Mouse (Mus musculus): ENCODE data around the gene Adamts2.

Adamts2 gene

DNA sequence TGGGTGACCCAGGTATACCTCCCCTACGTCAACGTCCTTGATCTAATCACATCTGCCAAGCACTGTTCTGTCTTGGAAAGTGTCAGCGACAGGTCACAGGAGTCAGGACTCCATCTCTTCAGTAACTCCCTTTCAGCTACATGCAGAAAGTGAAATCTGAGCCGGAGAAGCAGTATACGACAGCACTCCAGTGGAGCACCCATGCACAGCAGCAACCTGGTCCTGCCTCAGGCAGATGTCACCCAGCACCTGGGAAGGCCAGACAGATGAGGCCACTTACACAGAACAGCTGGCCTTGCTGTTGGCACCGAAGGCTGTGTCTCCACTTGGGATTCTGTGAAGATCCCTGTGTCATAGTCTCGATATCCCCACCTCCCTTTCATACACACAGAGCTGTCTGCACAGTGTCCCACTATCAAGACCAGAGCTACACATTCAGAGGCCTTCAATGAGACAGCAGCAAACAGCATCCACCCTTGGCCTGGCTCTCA, 70.0 kb downstream of the Adamts2 start:
- no peak for DNase-seq (ENCODE audit: low read depth, low spot score)

DNA sequence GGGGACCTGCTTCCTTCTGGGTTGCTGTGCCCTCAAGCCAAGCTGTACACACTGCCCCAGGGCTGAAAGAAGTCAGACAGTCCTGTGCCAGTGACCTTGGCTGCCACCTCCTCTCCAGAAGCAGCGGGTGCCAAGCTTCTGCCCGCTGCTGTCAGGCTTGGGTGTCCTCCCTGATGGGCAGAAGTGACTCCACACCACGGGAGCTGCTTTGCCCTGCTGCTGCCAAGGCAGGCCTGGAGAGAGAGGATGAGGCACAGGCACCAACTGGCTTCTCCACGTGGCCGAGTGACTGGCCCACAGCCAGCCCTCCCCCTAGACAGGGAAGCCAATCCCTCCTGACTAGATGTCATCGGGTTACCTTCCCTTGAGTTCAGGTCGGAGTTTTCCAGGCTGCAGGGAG, 71.0 kb downstream of the Adamts2 start:
- DNase-seq (ENCODE audit: low read depth, low spot score) = no peak

DNA sequence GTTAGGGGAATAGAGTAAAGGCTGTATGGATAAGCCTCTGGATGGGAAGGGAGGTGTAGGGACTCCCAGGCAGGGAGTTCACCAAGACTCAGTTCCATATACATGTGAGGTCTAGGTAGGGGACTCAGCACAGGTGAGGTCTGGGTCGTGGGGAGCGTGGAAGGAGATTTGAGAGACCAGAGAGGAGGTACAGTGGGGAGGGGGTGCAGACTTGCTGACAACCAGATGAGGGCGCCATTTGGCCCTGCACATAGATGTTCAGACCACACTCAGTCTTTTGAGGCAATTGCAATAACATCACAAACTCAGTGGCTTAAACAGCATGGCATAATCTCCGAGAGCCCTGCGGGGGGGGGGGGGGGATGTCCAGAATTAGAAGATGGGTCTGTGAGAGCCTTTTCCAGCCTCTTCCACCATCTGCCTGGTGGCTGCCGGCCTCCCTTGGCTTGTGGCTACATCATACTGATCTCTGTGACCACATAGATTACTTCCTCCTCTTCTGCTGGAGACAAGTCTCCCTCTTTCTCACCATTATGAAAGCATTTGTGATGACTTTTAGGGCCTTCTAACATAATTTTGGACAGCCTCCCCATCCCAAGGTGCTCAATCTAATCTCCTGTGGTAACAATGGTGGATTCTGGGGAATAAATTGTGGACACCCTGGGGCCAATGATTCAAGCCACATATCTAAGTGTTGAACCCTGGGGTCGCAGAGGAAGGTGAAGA, 71.8 kb downstream of the Adamts2 start:
- no peak for DNase-seq (ENCODE audit: low read depth, low spot score)

DNA sequence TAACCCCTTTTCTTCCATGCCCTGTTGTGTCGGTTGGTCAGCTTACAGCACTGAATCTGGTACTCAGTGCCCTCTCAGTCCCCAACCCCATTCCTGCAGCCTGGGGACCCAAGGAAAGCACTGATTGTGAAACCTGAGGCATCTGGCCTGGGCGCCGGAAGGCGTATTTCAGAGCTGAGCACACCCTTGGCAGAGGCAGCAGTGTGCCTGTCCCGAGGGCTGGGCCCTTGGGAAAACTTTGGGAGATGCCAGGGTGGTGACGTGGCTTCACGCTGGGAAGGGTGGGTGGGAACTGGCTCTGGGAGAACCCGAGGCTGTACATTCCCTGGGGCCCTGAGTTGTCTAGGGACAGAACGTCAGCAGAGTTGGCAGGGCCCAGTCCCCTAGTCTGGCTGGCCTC, 72.5 kb downstream of the Adamts2 start:
- DNase-seq (ENCODE audit: low read depth, low spot score) = no peak

DNA sequence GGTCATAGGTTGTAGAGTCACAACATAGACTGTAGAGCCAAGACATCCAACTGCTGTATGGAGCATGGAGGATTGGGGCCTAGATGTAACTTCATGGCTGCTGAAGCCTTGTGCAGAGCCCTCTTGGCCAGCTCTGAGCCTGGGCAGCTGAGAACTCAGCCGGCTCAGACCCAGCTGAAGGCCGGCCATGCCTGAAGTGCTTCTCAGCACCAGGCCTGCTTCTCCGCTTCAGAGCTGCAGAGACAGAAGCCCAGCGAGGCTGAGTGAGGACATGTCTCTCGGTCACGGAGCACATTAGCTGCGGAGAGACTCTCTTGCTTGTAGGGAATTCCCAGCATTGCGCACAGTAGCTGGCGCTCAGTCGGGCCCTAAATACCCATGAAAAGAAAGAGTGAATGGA, 76.8 kb downstream of the Adamts2 start:
- DNase-seq (ENCODE audit: low read depth, low spot score) = no peak

DNA sequence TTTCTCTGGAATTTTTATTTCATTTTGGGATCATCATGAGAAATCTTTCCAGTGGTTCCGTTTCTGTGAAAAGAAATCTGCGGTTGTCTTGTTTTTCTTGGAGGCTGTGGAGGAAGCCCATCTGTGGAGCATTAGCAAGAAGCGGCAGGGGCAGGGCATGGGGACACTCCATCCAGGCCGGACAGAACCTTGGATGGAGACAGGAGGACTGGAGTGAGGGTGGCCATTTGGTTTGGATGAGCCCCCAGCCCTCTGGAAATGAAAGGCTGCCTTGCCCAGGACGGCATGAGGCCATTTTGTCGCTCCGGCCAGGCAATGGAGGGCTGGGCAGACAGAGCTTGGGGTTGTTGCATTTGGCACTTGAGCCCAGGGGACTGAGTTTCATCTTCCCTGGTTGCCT, 80.1 kb downstream of the Adamts2 start:
- no peak for DNase-seq (ENCODE audit: low read depth, low spot score)

DNA sequence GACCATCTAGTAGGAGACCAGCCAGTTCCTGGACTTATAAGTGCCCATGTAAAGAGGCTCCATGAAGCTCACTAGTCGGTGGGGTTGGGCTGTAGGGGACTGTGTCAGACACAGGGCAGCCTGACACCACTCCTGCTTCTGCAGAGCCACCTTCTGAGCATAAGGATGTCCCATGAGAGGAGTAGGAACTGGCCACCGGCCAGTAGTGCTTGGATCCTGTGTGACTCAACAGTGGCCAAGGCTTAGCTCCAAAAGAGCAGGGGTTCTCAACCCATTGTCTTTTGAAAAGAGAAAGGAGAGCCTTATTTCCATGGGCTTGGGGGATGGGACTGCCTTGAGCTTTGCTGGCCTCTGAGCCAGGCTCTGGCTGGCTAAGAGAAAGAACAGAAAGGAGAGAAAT, 81.9 kb downstream of the Adamts2 start:
- DNase-seq (ENCODE audit: low read depth, low spot score) = no peak

DNA sequence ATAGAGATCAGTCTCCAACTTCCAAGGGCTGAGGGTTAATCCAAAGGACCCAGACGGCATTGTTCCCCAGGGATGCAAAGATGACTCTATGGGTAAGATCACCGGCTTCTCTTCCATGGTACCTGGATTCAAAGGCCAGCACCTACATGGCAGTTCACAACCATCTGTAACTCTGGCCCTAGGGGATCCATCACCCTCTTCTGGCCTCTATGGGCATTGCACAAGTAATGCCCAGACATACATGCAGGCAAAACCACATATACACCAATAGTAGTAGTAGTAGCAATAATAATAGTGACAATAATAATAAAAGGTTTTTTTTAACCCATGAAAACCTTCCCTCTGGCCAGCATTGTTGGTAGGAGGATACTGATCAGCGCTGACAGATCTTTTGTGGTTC, 86.7 kb downstream of the Adamts2 start:
- no peak for DNase-seq (ENCODE audit: low read depth, low spot score)

DNA sequence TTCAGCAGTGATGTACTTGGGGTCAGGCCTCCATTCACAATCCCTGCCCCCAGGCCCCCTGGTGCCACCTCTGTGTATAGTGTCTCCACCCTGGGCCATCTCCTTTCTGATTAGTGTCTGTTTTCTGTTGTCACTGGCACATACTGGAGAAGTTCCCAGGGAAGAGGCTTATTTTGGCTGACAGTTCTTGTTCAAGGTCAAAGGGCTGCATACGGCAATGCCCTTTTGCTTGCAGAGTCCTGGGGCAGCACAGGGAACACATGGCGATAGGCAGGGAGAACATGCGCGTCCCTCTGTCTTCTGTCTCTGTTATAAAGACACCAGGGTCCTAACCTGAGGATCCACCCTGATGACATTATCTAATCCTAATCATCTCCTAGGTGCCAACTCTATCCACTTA, 87.8 kb downstream of the Adamts2 start:
- no peak for DNase-seq (ENCODE audit: low read depth, low spot score)

DNA sequence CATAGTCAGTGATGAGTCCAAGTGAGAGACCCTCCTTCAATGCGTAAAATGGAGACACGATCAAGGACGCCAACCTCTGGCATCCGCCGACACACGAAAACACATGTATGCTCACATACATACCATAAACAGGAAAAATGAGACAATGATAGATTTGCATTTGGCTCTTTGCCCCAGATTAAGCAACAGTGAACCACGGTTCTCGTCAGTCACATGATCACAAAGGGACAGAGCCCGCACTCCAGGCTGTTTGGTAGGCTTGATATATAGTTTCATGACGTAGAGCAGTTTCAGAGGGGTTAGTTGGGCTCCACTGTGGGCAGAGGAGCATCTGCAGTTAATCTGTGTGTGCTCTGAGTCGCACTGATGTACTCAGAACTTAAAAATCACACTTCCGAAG, 98.1 kb downstream of the Adamts2 start:
- no peak for DNase-seq (ENCODE audit: low read depth, low spot score)

DNA sequence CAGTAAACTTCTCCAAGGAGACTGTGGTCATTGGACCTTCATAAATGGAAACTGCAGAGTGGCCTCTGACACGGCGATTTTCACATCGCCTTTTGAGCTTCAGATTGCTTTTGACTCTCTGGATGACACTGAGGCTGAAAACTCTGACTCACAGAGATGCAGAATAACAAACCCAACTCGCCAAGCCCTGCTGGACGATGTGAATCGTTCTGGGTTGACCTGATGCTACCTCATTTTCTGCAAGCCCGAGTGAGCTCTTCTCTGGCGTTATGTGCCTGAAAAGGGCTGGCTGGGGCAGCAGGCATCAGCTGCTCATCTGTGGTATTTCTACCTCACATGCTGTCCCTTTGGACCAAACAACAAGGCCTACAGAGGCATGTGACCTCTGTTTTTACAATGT, 98.6 kb downstream of the Adamts2 start:
- DNase-seq (ENCODE audit: low read depth, low spot score) = no peak

DNA sequence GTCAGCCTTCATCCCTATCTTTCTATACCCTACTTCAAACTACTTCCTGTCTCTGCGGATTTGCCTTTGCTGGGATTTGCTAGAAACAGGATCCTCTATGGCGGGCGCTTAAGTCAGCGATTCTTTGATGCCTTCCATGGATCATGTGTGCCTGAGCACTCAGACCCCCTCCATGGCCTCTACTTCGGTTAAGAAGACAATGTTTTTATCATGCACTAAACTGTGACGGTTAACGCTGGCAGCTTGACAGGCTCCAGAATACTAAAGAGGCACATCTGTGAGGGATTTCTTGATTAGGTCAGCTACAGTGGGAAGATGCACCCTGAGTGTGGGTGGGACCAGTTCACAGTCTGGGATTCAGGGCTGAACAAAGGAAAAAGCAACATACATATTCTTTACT, 101.5 kb downstream of the Adamts2 start:
- no peak for DNase-seq (ENCODE audit: low read depth, low spot score)

DNA sequence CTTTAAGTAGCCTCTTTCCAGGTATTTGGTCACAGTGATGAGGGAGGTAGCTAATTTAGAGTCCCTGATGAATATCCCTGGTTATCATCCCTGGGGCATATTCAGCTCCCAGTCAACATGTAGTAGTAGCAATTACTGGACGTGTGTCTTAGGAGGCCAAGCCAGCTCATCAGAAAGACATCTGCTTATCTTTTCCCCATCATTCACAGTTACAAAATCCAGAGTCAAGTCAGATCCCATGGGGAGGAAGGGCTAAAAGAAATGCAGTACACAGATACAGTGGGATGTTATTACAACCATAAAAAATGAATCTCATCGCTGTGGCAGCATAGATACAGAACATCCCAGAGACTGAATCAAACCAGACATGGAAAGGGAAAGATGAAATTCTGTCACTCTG, 102.6 kb downstream of the Adamts2 start:
- no peak for DNase-seq (ENCODE audit: low read depth, low spot score)

DNA sequence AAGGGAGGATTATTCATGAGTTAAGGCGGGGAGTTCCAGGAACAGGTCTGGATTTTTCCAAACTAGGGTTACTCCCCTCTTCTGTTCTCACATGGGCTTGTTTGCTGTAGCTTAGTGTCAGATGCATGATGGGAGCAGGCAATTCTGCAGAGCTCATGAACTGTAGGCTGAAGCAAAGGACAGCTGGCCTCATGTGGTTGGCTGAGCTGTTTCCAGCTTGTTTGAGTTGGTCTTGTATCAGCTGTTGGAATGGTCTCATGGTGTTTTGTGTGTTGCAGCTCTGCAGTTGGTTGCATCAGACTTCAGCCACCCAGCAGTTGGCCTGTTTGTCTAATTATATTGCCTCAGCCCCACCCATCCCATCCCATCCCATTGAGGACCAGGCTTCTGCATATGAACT, 105.4 kb downstream of the Adamts2 start:
- no peak for DNase-seq (ENCODE audit: low read depth, low spot score)

DNA sequence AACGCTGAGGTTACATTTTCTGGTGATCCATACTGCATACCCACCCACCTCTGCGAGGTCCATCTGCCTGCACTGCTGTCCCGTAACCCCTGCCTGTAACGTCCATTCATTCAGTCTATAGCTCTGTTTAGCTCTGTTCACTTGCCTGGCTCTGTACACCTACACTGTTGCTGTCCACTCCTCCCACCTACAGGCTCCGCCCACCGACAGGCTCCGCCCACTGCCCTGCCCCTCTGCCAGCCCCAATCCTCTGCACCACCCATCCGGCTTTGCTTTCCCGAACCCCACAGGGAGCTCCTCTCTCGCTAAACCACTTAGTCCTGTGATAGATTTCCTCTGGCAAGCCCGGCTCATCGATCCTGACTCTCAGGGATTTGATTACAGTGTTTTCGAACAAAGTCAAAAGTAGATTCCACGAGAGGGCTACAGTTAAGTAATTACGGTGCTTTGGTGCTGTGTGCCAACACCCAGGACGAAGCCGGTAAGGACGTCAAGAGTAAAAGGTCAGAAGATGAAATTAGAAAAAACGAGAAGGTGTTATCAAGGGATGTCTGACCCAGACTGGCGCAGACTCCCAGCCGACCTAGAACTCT, 111.8 kb downstream of the Adamts2 start:
- no peak for DNase-seq (ENCODE audit: low read depth, low spot score)

DNA sequence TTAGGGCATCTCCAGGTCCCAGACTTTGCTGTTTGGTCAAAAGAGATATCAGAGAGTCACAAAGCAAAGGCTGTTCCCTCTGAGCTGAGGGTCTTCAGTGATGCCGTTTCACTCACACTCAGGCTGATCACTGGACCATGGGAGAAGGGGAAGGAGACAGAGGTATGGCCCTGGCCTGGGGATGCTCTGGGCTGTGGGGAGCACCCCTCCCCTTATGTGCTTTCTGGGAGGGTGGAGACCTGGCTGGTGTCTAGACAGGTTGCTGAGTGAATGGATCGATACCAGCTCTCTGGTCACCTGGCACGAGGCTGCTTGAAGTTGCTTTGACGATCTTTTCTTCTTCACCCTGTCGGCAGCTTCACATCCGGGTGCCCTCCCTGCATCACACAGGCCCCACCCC, 113.2 kb downstream of the Adamts2 start:
- DNase-seq (ENCODE audit: low read depth, low spot score) = no peak

DNA sequence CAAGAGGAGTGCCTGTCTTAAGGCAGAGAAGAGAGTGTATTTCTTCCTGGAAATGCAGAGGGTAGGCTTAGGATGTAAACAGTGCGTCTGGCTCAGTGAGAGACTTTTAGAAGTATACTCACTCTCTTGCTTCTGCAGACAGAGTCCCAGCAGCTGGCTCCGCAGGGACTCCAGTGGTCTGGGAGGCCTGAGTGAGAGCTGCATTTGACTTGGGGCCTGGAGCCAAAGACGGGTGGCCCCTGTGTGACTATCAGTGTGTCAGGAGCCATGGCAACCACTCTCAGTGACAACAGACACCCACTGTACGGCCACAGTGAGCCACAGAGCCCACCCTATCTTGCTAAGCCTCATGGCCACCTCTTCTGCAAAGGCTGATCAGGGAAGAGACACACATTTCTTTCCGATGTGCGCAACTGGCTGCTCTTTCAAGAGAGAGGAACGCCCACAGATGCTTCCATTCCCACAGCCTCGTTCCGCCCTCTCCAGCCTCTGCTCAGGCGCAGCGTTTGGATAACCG, 115.6 kb downstream of the Adamts2 start:
- no peak for DNase-seq (ENCODE audit: low read depth, low spot score)

DNA sequence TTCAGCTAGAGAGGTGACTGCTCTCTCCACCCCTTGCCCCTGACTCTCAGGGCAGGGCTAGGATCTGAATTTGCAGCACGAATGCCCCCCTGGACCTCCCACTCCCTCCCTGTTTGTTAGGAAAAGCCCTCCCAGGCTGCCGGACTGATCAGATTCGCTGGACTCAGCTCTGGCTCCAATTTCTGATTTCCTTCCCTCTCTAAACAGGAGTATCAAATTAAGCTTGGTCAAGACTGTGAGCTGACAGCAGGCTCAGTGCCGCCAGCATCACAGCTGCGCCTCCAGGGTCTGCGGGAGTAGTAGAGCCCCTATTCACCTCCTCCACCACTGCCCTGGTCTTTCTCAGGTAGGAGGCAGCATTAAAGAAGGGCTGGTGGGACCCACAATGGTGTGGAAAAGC, 117.0 kb downstream of the Adamts2 start:
- no peak for DNase-seq (ENCODE audit: low read depth, low spot score)

DNA sequence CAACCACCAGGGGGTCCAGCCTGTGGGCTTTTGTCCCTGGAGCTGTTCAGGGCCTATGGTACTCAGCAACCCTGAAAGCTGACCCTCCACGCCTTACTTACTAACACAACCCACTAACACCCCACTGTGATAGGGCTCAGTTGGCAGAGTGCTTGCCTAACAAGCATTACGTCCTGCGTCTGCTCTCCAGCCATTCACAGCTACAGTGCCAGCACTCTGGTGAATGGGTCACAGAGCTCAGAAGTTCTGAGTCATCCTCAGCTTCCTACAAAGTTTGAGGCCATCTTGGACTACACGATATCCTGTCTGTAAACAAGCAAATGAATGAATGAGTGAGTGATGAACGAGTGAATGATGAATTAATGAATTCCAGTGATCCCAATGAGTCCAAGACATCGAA, 118.5 kb downstream of the Adamts2 start:
- no peak for DNase-seq (ENCODE audit: low read depth, low spot score)

DNA sequence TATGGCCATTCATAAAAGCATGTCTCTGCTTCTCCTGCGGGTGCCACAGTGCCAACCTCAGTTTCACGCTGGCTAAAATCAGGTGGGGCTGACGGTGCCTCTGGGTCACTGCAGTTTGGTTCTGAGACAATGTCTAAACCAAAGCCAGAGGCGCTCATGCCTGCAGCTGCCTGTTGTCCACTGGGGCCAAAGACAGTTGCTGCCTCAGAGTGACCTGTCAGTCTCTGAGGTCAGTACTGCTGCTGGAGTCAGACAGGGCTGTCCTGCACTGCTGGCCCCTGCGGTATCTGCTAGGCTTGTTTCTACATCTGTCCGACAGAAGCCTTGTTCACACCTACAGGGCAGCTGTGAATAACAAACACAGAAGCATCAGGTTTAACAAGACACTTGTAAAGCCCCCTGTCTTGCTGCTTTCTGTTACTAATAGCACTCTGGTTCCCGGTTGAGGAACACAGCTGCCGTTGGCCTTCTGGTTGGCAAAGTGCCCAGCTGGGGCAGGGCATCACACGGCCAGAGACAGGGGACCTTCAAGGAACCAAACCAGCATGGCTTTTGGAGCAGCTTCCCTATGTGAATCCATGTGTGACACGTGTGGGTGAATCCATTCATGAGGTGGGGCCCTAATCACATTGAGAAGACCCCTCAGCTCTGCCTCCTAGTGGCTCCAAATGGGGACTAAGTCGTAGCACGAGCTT, 119.1 kb downstream of the Adamts2 start:
- DNase-seq (ENCODE audit: low read depth, low spot score) = no peak

DNA sequence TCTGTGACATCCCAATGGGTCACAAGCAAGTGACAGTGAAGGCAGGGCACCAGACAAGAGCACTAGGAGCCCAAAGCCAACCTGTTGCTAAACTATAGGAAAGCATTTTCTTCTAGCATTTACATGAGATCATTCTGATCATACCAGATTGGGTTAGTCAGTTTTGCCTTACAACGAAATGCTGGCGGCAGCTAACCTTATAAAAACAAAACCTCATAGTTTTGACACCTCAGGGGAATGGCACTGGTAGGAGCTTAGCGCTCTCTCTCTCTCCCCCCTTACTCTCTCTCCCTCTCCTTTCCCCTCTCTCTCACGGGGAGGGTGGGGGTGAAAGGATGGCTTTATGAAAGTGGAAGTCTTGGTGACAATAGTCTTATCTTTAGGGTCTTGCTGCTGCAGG, 123.7 kb downstream of the Adamts2 start:
- DNase-seq (ENCODE audit: low read depth, low spot score) = no peak

DNA sequence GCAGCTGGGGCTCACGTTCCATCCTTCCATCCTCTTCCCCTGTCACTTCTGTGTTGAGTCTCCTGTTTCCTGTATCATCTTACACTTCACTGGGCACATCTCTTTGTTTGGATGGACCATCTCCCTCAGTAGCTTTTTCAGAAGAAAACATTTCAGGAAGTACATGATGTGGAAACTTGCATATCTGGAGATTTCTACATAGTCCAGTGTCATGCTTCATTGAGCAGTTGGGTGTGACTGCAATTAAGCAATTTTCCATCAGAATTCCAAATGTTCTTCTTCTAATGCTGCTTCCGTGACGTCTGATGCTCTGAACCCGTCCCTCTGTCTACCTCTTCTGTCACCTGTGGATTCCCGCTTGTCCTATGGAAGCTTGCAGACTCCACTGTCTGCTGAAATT, 124.2 kb downstream of the Adamts2 start:
- DNase-seq (ENCODE audit: low read depth, low spot score) = no peak

DNA sequence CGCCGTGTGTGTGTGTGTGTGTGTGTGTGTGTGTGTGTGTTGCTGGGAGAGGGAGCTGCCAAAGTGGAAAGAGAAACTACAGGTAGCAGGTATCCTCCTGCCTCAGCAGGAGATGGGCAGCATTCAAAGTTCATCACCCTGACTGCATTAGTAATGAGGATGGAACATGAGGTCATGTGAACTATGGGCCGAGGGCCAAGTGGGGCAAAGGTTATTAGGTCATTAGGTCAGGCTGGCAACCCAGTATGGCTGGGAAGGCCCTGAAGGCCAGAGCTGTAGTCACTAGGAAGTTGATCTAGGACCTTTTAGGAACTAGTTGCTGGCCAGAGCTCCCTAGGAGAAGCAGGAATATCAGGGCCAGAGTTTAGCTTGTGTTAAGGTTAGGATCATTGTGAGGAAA, 131.3 kb downstream of the Adamts2 start:
- DNase-seq (ENCODE audit: low read depth, low spot score) = no peak
